Mouse (Mus musculus) T-helper 1 cell (primary cell): ENCODE data around the gene Kif5a.

Experiments used
- in situ Hi-C: fragments of 300-600 bp; cut with MboI, MseI; formaldehyde crosslinking; loops from one replicate; pipeline ENCODE4 v1.15.1; 2025; ENCODE audit warnings: high pct_unique_total_duplicates

The Kif5a gene

DNA sequence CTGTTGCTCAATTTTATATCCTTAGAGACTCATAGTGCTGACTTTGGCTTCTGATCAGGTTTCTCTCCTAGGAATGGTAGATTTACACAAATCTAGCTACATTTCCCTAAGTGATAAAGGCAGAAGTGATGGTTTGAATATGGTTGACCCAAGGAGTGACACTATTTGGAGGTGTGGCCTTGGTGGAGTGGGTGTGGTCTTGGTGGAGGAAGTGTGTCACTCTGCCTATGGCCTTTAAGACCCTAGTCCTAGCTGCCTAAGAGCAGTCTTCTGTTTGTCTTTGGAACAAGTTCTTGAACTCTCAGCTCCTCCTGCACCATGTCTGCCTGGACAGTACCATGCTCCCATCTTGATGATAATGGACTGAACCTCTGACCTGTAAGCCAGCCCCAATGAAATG lies 46.0 kb downstream of the Kif5a start:
- in situ Hi-C loops = no loop called here

DNA sequence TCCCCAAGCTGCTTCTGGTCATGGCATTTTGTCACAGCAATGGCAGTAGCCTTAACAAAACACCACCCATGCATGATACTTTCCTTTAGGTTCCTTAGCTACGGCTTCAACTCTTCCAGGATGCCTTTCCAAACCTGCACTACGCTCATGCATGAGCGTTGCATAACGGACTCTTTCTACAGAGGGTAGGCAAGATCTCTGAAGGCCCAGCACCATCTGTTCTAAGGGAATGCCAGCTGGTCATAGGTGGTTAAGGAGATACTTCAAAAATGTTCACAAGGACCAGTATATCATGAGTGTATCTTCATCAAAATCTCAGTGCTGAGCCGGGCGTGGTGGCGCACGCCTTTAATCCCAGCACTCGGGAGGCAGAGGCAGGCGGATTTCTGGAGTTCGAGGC lies 46.7 kb downstream of the Kif5a start:
- in situ Hi-C loops = no loop called here

DNA sequence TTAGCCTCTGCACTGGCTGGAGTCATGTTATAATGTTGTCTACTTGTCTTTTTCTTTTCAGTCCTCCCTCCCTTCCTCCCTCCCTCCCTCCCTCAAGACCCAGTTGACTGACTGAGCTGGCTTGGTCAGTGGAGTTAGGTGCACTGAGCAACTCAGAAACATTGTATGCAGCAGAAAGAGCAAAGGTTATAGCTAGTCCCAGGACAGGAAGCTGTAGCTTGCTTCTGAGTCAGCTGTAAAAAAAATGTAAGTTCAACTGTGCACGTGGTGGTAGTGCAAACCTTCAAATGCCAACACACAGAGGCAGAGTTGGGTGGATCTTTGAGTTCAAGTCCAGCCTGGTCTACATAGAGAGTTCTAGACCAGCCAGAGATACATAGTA lies 48.7 kb downstream of the Kif5a start:
- in situ Hi-C loops = no loop called here

DNA sequence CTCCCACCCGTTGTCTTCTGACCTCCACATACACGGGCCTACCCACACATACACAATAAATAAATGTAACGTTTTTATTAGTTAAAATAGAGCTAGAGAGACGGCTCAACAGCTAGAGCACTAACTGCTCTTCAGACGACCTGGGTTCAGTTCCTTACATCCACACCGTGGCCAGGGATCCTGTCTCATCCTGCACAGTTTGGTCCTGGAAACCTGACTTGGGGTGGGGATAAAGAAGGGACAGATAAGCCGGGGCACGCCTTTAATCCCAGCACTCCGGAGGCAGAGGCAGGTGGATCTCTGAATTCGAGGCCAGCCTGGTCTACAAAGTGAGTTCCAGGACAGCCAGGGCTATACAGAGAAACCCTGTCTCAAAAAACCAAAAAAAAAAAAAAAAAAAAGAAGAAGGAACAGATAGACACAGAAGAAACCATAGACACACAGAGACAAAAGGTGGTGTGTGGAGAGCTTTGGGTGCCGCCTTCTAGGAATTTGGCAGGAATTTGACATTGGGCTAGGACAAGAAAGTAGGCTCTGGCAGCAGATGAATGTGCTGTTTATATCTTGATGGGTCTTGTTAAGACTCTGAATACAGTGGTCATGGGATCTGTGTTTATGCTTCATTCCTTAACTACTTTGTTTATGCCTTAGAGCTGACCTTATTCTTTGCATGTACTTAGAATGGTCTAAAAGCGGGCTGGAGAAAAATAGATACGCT lies 49.3 kb downstream of the Kif5a start:
- in situ Hi-C loops = no loop called here

DNA sequence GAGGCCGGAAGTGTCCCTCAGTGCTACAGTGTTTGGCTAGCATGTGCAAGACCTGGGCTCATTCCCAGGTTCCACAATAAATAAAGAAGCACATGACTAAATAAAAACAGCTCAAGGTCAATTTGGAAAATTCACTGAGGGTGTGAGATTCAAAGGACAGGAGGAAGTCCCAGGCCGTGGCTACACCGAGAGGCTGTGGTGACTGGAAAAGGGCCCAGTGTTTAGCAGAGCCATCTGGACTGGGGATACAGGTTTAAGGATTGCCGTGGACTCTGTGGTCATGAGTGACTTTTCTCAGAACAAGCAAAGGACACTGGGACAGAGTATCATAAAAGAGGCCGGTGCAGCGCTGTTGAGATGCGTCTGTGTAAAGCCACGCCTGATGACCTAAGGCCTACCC lies 49.9 kb downstream of the Kif5a start:
- in situ Hi-C loops = no loop called here

DNA sequence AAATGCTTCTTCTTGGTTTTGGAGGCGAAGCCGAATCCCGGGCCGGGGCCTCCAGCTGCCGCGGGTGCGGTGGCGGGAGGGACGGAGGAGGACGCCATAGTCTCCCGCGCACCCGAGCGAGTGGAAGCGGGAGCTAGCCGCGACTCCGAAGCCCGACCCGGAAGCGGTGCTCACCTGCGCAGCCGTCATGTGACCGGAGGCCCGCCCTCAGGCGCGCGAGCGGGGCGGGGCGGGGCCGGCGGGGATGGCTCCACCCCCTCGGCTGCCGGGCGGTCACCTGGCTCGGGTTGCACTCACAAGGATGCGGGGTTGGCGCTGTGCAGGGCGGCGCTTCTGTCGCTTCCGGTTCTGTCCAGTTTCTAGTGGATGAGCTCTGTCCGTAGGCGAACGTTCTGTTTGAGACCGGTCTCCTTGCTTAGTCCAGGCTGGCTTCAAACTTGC lies 51.7 kb downstream of the Kif5a start, which contains the start of gene Pip4k2c:
Gene Pip4k2c, minus strand, starts transcription at position 172 of the 441 bp plus-strand sequence.
- in situ Hi-C loops = no loop called here

DNA sequence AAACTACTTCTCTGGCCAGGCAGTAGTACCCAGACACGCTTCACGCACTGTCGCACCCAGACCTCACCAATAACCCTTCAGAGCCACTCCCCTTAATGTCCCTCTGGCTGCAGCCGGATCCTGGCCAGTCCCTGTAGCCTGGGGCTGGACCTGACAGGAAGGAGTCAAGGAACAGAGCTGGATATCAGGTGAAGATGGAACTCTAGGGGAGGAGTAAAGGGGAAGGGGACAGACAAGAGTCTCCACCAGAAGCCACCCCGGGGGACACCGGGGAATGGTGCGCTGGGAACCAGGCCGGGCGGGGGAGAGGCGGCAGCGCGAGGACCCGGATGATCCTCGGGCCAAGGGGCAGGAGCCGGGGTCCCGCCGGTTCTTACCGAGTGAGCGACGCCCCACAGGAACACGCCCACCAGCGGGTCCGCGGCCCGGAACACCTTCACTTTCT lies 52.2 kb downstream of the Kif5a start:
- in situ Hi-C loops = no loop called here

DNA sequence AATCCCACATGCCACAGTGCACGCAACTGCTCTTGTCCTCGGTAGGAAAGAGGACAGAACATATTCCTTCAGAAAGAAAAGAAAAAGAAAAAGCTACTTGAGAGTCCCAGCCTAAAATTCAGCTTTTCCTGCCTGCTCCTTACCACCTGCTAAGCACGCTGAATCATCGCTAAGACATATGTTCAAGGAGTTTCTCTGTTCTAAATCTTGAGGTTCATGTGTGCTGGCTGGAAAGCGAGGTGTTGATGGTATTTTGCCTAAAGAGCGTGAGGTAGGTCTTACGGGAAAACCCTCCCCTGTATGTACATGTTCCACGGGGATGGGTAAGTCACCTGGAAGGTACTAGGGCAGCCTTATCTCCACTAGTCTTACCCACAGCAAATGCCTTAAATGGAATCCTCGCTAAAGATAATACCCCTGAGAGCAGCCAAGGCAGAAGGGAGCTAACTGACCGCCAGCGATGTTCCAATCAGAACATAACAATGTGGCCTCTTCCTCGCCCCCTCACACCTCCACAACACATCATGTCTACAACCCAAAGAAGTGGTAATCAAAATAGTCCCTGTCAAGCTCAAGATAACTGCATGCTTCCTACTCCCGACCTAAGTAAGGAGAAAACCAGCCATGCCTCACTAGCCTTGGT lies 53.1 kb downstream of the Kif5a start:
- in situ Hi-C loops = no loop called here

DNA sequence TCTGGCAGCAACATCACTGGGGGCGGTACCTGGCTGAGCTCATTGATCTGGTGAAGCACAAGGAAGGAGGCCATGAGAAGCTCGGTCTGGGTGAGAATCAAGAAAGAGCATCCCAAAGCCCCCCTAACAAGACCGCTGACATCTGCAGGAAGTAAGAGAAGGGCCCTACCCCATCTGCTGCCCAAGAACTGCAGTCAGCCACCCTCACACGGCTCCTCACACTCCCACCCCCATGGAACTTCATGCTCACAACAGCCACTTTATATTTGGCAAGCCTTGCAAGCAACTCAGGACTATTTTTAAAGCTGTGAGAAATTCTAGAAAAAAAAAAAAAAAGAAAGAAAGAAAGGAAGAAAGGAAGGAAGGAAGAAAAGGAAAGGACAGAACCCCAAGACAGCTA lies 54.2 kb downstream of the Kif5a start:
- in situ Hi-C loops = no loop called here

DNA sequence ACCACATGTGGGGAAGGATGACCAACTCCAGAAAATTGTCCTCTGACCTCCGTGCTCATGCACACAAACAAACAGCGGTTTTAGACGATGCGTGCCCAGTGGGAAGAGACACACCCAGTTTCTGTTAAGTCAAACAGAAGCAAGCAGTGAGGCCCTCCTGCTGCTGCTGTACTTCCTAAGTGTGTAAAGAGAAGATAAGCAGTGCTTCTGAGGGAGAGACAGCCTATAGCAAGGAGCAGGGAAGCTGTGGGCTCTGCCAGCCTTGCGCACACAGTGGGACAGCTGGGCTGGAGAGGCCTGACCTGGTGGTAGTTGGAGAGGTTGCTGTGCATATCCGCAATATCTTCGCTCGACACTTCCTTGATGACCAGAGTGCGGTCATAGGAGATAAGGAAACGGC lies 57.8 kb downstream of the Kif5a start:
- in situ Hi-C loops = no loop called here

DNA sequence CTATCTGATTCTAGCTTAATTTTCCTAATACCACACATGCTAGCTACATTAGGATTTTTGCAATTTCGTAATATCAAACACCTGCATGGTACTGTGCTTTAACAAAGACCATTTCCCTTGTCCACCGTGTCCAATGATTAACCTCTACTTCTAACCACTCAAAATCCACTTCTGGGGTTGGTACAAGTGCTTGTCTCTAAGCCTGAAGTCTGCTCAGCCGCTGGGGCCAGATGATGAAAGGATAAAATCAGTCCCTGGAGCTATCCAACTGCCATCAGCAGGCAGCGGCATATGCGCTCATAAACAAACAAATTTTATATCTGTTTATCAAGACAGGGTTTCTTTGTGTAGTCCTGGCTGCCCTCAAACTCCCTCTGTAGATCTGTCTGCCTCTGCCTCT lies 58.6 kb downstream of the Kif5a start:
- in situ Hi-C loops = no loop called here

DNA sequence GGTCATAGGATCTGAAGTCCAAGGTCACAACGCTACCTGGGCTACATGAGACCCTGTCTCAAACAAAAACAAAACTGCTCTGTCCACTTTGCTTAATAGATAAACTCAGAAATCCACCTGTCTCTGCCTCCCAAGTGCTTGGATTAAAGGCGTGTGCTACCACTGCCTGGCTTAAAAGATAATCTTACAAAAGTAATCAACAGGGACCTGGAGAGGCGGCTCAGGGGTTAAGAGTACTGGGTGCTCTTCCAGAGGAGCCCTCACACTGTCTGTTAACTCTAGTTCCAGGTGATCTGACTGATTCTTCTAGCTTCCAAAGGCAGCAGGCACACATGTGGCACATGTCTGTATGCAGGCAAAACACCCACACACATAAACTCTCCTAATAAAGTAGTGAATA lies 60.0 kb downstream of the Kif5a start:
- in situ Hi-C loops = no loop called here

DNA sequence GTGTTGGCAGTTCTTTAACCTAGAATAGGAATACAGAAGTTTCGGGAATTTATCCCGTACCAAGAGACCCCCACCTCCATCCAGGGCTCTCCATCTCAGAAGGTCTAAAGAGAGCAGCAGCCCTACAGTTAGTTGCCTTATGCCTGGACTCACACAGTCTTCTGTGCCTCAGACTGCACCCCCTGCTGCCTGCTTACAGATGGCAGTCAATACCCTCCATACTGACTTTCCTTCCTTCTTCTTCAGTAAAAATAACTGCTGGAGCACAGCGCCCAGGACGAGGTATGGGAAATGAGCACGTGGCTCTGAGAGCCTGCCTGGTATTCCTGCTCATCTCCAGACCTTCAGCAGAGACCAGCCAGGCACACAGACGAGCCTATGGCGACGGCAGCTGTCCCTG lies 62.9 kb downstream of the Kif5a start:
- in situ Hi-C loops = no loop called here

DNA sequence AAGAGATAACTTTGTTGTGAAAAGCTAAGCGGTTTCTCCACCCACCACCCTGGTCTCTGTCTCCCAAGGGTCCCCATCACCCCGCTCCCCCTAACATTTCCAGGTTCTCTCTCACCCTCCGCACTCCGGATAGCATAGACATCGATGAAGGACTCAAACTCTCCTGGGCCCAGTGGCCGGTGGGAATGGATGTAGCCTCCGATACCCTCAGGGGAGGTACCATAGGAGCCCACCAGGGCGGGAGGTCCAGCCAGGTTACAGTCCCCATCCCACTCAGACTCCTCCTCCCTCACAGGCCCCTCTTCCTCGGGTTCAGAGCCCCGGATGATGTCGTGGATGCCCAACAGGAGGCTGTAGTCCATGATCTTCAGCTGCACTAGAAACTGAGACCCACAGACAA lies 63.7 kb downstream of the Kif5a start:
- in situ Hi-C loops = no loop called here

DNA sequence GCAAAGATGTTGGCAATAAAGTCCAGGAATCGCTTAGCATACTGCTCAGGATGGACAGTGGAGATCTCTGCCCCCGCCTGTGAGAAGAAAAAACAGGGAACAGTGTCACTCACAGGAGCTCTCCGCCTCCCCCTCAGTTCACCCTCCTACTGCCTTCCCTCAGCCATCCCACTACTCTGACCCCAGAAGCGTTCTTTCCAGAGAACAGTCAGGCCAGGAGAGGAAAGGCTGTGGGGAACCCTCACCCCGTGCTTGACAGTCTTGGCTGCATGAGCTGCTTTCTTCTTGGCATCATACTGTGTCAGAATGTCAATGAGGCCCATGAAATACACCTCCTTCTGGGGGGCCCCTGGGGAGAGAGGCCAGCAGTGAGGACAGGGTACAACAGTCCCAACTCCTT lies 64.1 kb downstream of the Kif5a start:
- in situ Hi-C loops = no loop called here

DNA sequence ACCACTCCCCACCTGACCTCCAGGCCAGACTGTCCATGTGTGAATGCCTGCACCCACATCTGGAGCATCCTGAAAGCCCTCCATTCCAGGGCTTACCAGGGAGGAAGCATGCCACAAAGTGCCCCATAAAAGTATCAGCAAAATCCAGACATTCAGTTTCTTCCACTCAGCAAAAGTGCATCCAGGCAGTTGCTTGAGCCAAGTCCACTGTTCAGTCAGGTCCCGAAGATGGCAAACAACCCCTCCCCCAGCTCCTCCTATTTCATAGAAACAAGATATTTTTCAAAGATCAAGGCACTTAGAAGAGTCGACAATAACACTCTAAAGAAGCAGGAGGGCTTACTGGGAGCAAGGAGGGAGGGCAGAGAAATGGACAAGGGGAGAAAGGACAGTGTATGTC lies 64.7 kb downstream of the Kif5a start:
- in situ Hi-C loops = no loop called here

DNA sequence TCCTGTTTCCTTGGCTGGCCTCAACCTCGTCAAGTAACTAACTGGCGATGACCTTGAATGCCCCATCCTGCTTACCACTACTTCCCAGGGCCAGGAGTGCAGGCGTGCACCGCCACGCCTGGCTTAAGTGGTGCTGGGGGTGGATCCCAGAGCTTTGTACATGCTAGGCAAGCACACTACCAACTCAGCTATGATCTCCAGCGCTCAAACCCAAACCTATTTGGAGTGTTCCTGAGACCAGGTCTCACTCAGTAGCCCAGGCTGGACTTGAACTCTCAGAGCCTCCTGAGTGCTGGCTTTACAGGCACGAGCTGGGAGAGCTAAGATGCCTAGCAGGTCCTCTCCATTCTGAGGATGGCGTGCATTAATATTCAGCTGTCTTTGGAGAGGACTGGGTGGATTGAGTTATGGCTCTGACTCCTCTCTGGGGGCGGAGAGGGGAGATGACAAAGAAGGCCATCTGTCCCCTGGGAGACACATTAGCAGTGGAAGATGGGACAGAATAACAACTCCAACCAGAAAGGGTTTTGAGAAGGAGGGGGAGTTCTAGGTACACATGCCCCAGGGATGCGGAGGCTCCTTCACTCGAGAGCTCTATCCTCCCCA lies 65.5 kb downstream of the Kif5a start:
- in situ Hi-C loops = no loop called here

DNA sequence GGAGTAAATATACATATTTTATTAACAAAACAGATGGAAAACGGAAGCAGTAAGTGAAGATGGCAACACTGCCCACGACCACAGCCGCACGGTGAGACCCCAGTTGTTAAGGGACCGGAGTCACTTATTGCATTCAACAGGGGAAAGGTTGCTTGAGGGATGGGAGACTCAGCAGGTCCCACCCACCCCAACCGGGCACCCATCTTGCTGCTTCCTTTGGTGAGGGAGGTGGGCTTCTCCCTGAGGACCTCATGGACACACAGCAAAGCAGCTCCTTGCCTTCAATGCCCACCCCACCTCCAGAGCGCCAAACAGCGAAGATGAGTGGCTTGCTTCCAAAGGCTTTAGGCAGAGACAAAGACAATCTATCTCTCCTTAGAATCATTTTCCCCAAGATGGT lies 66.0 kb downstream of the Kif5a start:
- in situ Hi-C loops = no loop called here

DNA sequence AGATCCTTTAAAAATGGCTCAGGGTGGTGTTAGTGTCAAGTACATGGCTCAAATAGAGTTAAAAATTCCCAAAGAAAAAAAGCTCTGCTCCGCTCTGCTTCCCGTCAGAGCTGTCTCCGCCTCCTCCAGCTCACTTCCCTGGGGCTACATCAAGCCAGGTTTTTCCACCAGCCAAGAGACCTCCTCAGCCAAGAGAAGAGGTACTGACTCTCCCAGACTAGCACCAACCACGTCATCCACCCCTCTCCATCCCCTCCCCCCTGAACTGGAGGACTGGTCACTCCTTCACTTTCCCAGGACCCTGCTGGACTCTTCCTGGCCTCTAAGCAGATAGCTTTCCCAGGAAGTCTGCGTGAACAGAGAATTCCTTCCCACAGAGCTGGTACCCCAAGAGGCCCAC lies 66.8 kb downstream of the Kif5a start:
- in situ Hi-C loops = no loop called here

DNA sequence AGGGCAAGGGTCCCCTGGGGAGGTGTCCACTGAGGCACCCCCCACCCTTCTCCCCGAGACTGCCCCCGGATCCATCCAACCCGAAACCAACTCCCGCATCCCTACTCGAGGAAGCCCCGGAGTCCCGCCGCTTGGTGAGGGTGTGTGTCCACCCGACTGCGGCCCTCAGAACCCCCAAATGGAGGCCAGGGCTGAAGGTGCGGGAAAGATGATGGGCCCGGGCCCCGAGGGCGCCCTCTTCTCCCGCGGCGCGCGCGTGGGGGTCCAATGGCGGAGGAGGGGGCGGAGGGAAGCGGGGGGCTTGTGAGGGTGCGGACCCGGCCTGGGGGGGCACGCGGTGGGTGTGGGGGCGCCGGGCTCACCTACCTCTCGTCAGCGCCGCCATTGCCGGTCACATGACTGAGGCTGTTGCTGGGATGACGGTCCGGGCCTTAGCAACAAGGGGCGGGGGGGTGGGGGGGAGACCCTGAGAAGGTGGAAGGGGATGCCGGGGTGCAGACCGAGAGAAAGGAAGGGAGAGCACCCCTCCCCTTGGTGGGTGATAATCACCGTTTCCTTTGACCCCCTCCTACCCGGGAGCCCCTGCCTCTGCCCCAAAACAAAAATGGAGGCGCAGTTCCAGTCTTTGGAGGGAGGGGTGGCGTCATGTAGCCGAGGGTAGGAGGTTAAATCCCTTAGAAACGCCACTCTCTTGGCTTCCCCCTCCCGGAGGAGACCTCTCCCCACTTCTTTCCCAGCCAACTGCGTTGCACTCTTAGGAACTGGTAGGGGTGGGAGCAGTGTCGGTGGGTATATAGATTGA lies 67.6 kb downstream of the Kif5a start, which contains the start of gene Dtx3:
Gene Dtx3, minus strand, starts transcription at position 401 of the 802 bp plus-strand sequence.
- in situ Hi-C loops = no loop called here

DNA sequence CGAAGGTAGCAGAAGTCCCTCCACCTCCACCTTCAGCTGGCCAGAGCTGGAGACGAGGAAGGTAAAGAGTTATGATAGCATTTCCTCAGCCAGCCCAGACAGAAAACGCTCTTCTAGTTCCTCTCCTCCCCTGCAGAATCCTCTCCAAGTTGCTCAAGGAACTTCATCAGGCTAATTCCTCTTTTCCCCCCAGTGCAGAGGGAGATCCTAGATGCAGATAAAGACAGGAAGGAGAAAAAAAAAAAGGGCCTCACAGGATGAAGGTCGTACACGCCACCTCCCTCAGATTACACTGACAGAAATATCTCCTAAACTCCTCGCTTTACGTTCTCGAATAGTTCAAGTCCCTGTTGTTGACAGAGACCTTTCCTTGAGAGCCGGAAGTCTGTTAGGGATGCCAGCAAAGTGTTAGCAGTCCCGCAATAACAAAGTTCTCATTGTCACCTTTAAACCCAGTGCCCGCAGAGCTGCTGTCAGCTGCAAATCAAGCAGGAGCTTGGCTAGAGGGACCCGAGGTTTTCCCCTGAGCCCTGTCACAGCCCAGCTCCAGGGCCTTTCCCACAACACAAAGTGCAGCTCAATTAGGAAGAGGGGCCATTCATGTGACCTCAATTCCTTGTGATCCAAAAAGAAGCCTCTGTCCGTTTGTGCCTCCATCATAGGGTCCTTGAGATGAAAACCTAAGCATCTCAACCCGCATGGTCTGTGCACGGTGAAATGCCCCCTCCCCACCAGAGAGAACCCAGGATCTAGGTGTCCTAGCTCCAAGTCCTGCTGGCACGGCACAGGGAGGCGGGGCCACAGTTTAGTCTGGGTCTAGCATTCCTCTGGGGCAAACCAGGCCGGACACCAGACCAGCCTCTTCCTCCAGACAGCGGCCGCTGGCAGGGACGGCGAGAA lies 68.5 kb downstream of the Kif5a start:
- in situ Hi-C loops = no loop called here
